Mouse (Mus musculus) CH12.LX (cell line): ENCODE data around the gene Phf20. TPM values are rescaled to one million over a fixed set of nuclear protein-coding genes. Genes with fewer than 3 reads are reported as not detected.

Experiments used
- DNase-seq: peaks from one replicate; pipeline ENCODE4 v3.0.0-alpha.2; 2013; ENCODE audit errors: extremely low read depth
- H3K27ac ChIP-seq: 2 replicates; pipeline ENCODE4 v1.5.1; 2012; ENCODE audit warnings: low read depth, mild to moderate bottlenecking, control low read depth, moderate library complexity; ENCODE audit not compliant: insufficient read depth
- H3K27me3 ChIP-seq: replicated peaks from 2 replicates; pipeline ENCODE3; 2012; ENCODE audit warnings: inconsistent platforms
- H3K36me3 ChIP-seq, 2 experiments: replicated peaks in 1 of 2; 2 replicates each; pipeline versions ENCODE3 to v1.6.1; 2012; ENCODE audit warnings: inconsistent platforms in 1 of 2, low read length in 1 of 2, mild to moderate bottlenecking in 1 of 2, mixed read lengths in 1 of 2, moderate library complexity in 1 of 2; ENCODE audit not compliant: control insufficient read depth in 1 of 2, insufficient read depth in 1 of 2
- H3K4me1 ChIP-seq, 2 experiments: 2 replicates each; pipeline ENCODE4 v1.6.1; 2012; ENCODE audit warnings: inconsistent platforms in 1 of 2, moderate library complexity in 1 of 2; ENCODE audit not compliant: insufficient read depth in 2 of 2, control insufficient read depth in 1 of 2
- H3K4me2 ChIP-seq: 2 replicates; pipeline ENCODE4 v1.6.1; 2012; ENCODE audit warnings: low read depth, mild to moderate bottlenecking, control low read depth; ENCODE audit not compliant: poor library complexity, insufficient read depth, severe bottlenecking
- H3K4me3 ChIP-seq, 3 experiments: fragments of 150-350 bp in 1 of 3; sonication (generic) in 1 of 3; replicated peaks in 1 of 3; 2 replicates each; pipeline versions ENCODE3 to v1.5.1; 2011 to 2012; ENCODE audit warnings: low read depth in 2 of 3, low read length in 2 of 3, mild to moderate bottlenecking in 2 of 3, moderate library complexity in 2 of 3, control low read depth in 1 of 3, improper control_type of control experiment in 1 of 3, inconsistent platforms in 1 of 3, mixed read lengths in 1 of 3; ENCODE audit not compliant: poor library complexity in 1 of 3
- H3K79me2 ChIP-seq: replicated peaks from 2 replicates; pipeline ENCODE4 v1.6.1; 2012; ENCODE audit warnings: mild to moderate bottlenecking, moderate library complexity; ENCODE audit not compliant: control insufficient read depth, poor library complexity, insufficient read depth, severe bottlenecking; ENCODE audit errors: extremely low read depth
- H3K9ac ChIP-seq: 2 replicates; pipeline ENCODE4 v1.6.1; 2012; ENCODE audit warnings: low read depth, mild to moderate bottlenecking, control low read depth, moderate library complexity; ENCODE audit not compliant: insufficient read depth
- H3K9me3 ChIP-seq: replicated peaks from 2 replicates; pipeline ENCODE3; 2012; ENCODE audit warnings: low read length, inconsistent platforms, mixed read lengths
- BHLHE40 ChIP-seq: IDR thresholded peaks from 2 replicates; pipeline ENCODE4 v1.6.1; 2011; ENCODE audit warnings: mild to moderate bottlenecking, low read depth, low read length, improper control_type of control experiment
- CHD1 ChIP-seq: IDR thresholded peaks from 2 replicates; pipeline ENCODE4 v1.6.1; 2012; ENCODE audit warnings: low read depth, low read length, improper control_type of control experiment, inconsistent platforms
- CHD2 ChIP-seq: IDR thresholded peaks from 2 replicates; pipeline ENCODE4 v1.6.1; 2011; ENCODE audit warnings: low read length, improper control_type of control experiment
- CTCF ChIP-seq, 2 experiments: IDR thresholded peaks in 1 of 2; conservative IDR thresholded peaks in 1 of 2; 2 replicates each; pipeline ENCODE4 v1.5.1; 2011 to 2012; ENCODE audit warnings: low read depth in 2 of 2, low read length in 2 of 2, improper control_type of control experiment in 1 of 2, inconsistent platforms in 1 of 2, mild to moderate bottlenecking in 1 of 2, moderate library complexity in 1 of 2
- E2F4 ChIP-seq: IDR thresholded peaks from 2 replicates; pipeline ENCODE4 v1.6.1; 2011; ENCODE audit warnings: low read depth, low read length, improper control_type of control experiment; ENCODE audit not compliant: insufficient replicate concordance
- ETS1 ChIP-seq: conservative IDR thresholded peaks from 2 replicates; pipeline ENCODE4 v1.6.1; 2012; ENCODE audit warnings: low read depth, mild to moderate bottlenecking, inconsistent platforms, low read length, improper control_type of control experiment, moderate library complexity
- GABPA ChIP-seq: IDR thresholded peaks from 2 replicates; pipeline ENCODE4 v1.6.1; 2012; ENCODE audit warnings: low read depth, low read length, improper control_type of control experiment, inconsistent platforms; ENCODE audit not compliant: insufficient replicate concordance
- HCFC1 ChIP-seq: IDR thresholded peaks from 2 replicates; pipeline ENCODE4 v1.6.1; 2012; ENCODE audit warnings: low read depth, mild to moderate bottlenecking, inconsistent platforms, low read length, improper control_type of control experiment
- IRF4 ChIP-seq: IDR thresholded peaks from 2 replicates; pipeline ENCODE4 v1.6.1; 2014; ENCODE audit warnings: low read depth, mild to moderate bottlenecking, inconsistent platforms, low read length, improper control_type of control experiment
- JUN ChIP-seq: IDR thresholded peaks from 2 replicates; pipeline ENCODE4 v1.6.1; 2011; ENCODE audit warnings: low read depth, mild to moderate bottlenecking, low read length, improper control_type of control experiment, moderate library complexity; ENCODE audit not compliant: insufficient read depth
- JUND ChIP-seq: conservative IDR thresholded peaks from 2 replicates; pipeline ENCODE4 v1.6.1; 2011; ENCODE audit warnings: low read depth, low read length, improper control_type of control experiment
- KAT2A ChIP-seq: IDR thresholded peaks from 2 replicates; pipeline ENCODE4 v1.6.1; 2012; ENCODE audit warnings: low read length, improper control_type of control experiment, inconsistent platforms; ENCODE audit not compliant: insufficient replicate concordance
- MAFK ChIP-seq: IDR thresholded peaks from 2 replicates; pipeline ENCODE4 v1.6.1; 2011; ENCODE audit warnings: low read length, improper control_type of control experiment; ENCODE audit not compliant: insufficient replicate concordance
- MAX ChIP-seq: IDR thresholded peaks from 2 replicates; pipeline ENCODE4 v1.6.1; 2011; ENCODE audit warnings: low read length, improper control_type of control experiment
- MEF2A ChIP-seq: IDR thresholded peaks from 2 replicates; pipeline ENCODE4 v1.6.1; 2014; ENCODE audit warnings: low read depth, mild to moderate bottlenecking, inconsistent platforms, low read length, improper control_type of control experiment, borderline replicate concordance
- MXI1 ChIP-seq: IDR thresholded peaks from 2 replicates; pipeline ENCODE4 v1.6.1; 2011; ENCODE audit warnings: mild to moderate bottlenecking, low read depth, low read length, improper control_type of control experiment
- MYC ChIP-seq: IDR thresholded peaks from 2 replicates; pipeline ENCODE4 v1.6.1; 2011; ENCODE audit warnings: low read depth, mild to moderate bottlenecking, improper control_type of control experiment, low read length
- NRF1 ChIP-seq: IDR thresholded peaks from 2 replicates; pipeline ENCODE4 v1.6.1; 2014; ENCODE audit warnings: low read depth, mild to moderate bottlenecking, inconsistent platforms, low read length, improper control_type of control experiment, moderate library complexity
- POLR2A ChIP-seq: IDR thresholded peaks from 2 replicates; pipeline ENCODE4 v1.6.1; 2011; ENCODE audit warnings: low read depth, mild to moderate bottlenecking, improper control_type of control experiment, low read length
- RCOR1 ChIP-seq: conservative IDR thresholded peaks from 2 replicates; pipeline ENCODE4 v1.6.1; 2012; ENCODE audit warnings: low read depth, mild to moderate bottlenecking, inconsistent platforms, low read length, improper control_type of control experiment
- SIN3A ChIP-seq: IDR thresholded peaks from 2 replicates; pipeline ENCODE4 v1.6.1; 2012; ENCODE audit warnings: low read length, improper control_type of control experiment, inconsistent platforms
- SMC3 ChIP-seq: IDR thresholded peaks from 2 replicates; pipeline ENCODE4 v1.6.1; 2011; ENCODE audit warnings: low read depth, low read length, improper control_type of control experiment
- TBP ChIP-seq: conservative IDR thresholded peaks from 2 replicates; pipeline ENCODE4 v1.6.1; 2011; ENCODE audit warnings: low read depth, low read length, improper control_type of control experiment
- TCF12 ChIP-seq: IDR thresholded peaks from 2 replicates; pipeline ENCODE4 v1.6.1; 2014; ENCODE audit warnings: low read depth, mild to moderate bottlenecking, inconsistent platforms, low read length, improper control_type of control experiment
- UBTF ChIP-seq: IDR thresholded peaks from 2 replicates; pipeline ENCODE4 v1.6.1; 2012; ENCODE audit warnings: low read depth, mild to moderate bottlenecking, inconsistent platforms, low read length, improper control_type of control experiment, moderate library complexity
- USF1 ChIP-seq: IDR thresholded peaks from 2 replicates; pipeline ENCODE4 v1.6.1; 2014; ENCODE audit warnings: low read depth, mild to moderate bottlenecking, inconsistent platforms, low read length, improper control_type of control experiment
- USF2 ChIP-seq: conservative IDR thresholded peaks from 2 replicates; pipeline ENCODE4 v1.6.1; 2011; ENCODE audit warnings: low read depth, low read length, improper control_type of control experiment
- ZC3H11A ChIP-seq: IDR thresholded peaks from 2 replicates; pipeline ENCODE4 v1.6.1; 2012; ENCODE audit warnings: low read depth, mild to moderate bottlenecking, inconsistent platforms, low read length, improper control_type of control experiment
- ZKSCAN1 ChIP-seq: IDR thresholded peaks from 2 replicates; pipeline ENCODE4 v1.6.1; 2012; ENCODE audit warnings: low read depth, inconsistent platforms, low read length, improper control_type of control experiment, borderline replicate concordance
- ZNF384 ChIP-seq: IDR thresholded peaks from 2 replicates; pipeline ENCODE4 v1.6.1; 2012; ENCODE audit warnings: low read depth, low read length, improper control_type of control experiment, inconsistent platforms
- dilution Hi-C: fragments of 300-500 bp; cut with MboI; formaldehyde crosslinking; loops from 2 replicates; pipeline ENCODE4 v1.14.3; 2020; ENCODE audit warnings: low sequenced_read_pairs; ENCODE audit not compliant: extremely low pct_unique_long_range_greater_than_20kb, extremely low pct_ligation_motif_present
- in situ Hi-C: fragments of 300-500 bp; cut with MboI; formaldehyde crosslinking; loops from 3 replicates; pipeline ENCODE4 v1.14.3; 2019; ENCODE audit warnings: low sequenced_read_pairs, low pct_ligation_motif_present, low pct_unique_long_range_greater_than_20kb, mixed read lengths
- polyA plus RNA-seq: library from polyadenylated mRNA; unstranded; fragments of >175 nt; gene quantifications from 2 replicates; pipeline ENCODE4 v1.2.1, GENCODE M21; 2012; ENCODE audit warnings: low read depth; ENCODE audit not compliant: insufficient read length
- total RNA-seq, 2 experiments: library from RNA; depleted of rRNA; stranded (reverse); fragments of 300-350 nt in 1 of 2; fragments of >200 nt in 1 of 2; gene quantifications; 2 replicates each; pipeline ENCODE4 v1.2.3; 2012 to 2014

Gene Phf20
- total and polyA plus RNA-seq, 3 experiments: 11.7 to 17.6 (median 13.3) TPM

- Histone ChIP-seq H3K4me2 (peak overlapping the region; percentile 25), H3K9me3 (no peaks in the 10 kb centered on the region), H3K4me3 (no peak overlapping the region), H3K36me3 (peaks cover 17 to 61% of the 10 kb centered on the region in 2 experiments), H3K79me2 (no peaks in the 10 kb centered on the region; the same call in 1 of the 2 replicates), H3K4me1 (peaks cover 22 to 43% of the 10 kb centered on the region in 2 experiments), H3K27me3 (no peaks in the 10 kb centered on the region), H3K27ac (peak overlapping the region; percentile 78), H3K9ac (peak overlapping the region; percentile 13; the same call in 1 of the 2 replicates)
- in situ Hi-C loops (no loop called here), dilution Hi-C loops (no loop called here)
- TF ChIP-seq CHD1 (no peak), BHLHE40 (peak; percentile 52), ETS1 (peak; percentile 11; the same call in 1 of the 2 replicates), ZC3H11A (no peak), ZNF384 (no peak), TCF12 (no peak), CHD2 (peak; percentile 61; the same call in 1 of the 2 replicates), IRF4 (no peak), KAT2A (no peak)
- peak; percentile 50 for DNase-seq
Observed at GRCm38 (mm10) chr2:156257051-156257450, 60.8 kb downstream of the Phf20 start.

- Histone ChIP-seq H3K4me1 (peaks cover 26 to 54% of the 10 kb centered on the region in 2 experiments), H3K4me3 (peak overlapping the region in 1 of 3 experiments; percentile 3), H3K9me3 (no peaks in the 10 kb centered on the region), H3K79me2 (no peaks in the 10 kb centered on the region; the same call in 1 of the 2 replicates), H3K36me3 (peaks cover 8 to 57% of the 10 kb centered on the region in 2 experiments), H3K4me2 (peak overlapping the region; percentile 90), H3K27ac (peak overlapping the region; percentile 78), H3K27me3 (no peaks in the 10 kb centered on the region), H3K9ac (peak overlapping the region; percentile 37)
- peak; percentile 84 for DNase-seq
- dilution Hi-C loops (no loop called here), in situ Hi-C loops (no loop called here)
- TF ChIP-seq SMC3: no peak
- no peak for TF ChIP-seq ZNF384
- TF ChIP-seq JUN: peak; percentile 46
- TF ChIP-seq MAX: peak; percentile 79
- no peak for TF ChIP-seq USF2
- no peak for TF ChIP-seq USF1
- TF ChIP-seq TCF12: 0 out of 2 replicates have a peak, but pooled peaks have one; percentile 23
- TF ChIP-seq BHLHE40: peak; percentile 96
- no peak for TF ChIP-seq UBTF
- TF ChIP-seq CTCF (conservative IDR thresholded peaks at IDR 0.05 in 1 of 2, IDR thresholded peaks at IDR 0.05 in 1 of 2; ENCODE audit: low read depth in 2 of 2, low read length in 2 of 2): no peak
- TF ChIP-seq CHD2: no peak
- TF ChIP-seq SIN3A: peak; percentile 52; the same call in 1 of the 2 replicates
- no peak for TF ChIP-seq ZKSCAN1
- TF ChIP-seq IRF4: peak; percentile 82
- TF ChIP-seq GABPA: no peak
- TF ChIP-seq NRF1: peak; percentile 65
- 0 out of 2 replicates have a peak, but pooled peaks have one; percentile 48 for TF ChIP-seq RCOR1
- peak; percentile 75 for TF ChIP-seq MXI1
- no peak; the same call in 1 of the 2 replicates for TF ChIP-seq HCFC1
- no peak for TF ChIP-seq E2F4
- peak; percentile 76; the same call in 1 of the 2 replicates for TF ChIP-seq MAFK
- peak; percentile 88 for TF ChIP-seq MYC
- peak; percentile 56; the same call in 1 of the 2 replicates for TF ChIP-seq MEF2A
- no peak for TF ChIP-seq CHD1
- TF ChIP-seq JUND: no peak; the same call in 1 of the 2 replicates
- no peak for TF ChIP-seq TBP
- no peak for TF ChIP-seq POLR2A
Observed at GRCm38 (mm10) chr2:156257922-156258761, 61.9 kb downstream of the Phf20 start.
